ENCODE assay signal across 28 mouse cellular contexts in genomic region chr5:97533733-97534132, GRCm38 (mm10).
"Had no signal": no experiment of that assay in that cellular context is flagged by ENCODE, and none has a peak within 500 bp of the region (broad histone marks: within the 10 kb centered on the region; RNA-seq: fewer than 3 reads in every experiment).

No protein-coding gene starts in this region.

- H3K9ac ChIP-seq: embryonic facial prominence, embryonic 12.5 days; embryonic facial prominence, embryonic 13.5 days; embryonic facial prominence, embryonic 15.5 days; forebrain, embryonic 12.5 days; forebrain, embryonic 13.5 days; forebrain, embryonic 15.5 days had no signal

- H3K36me3 ChIP-seq: embryonic facial prominence, embryonic 10.5 days; embryonic facial prominence, embryonic 12.5 days; embryonic facial prominence, embryonic 13.5 days; embryonic facial prominence, embryonic 15.5 days; forebrain, embryonic 12.5 days; forebrain, embryonic 15.5 days had no signal

- ATAC-seq: forebrain, embryonic 13.5 days; forebrain, embryonic 14.5 days; forebrain, embryonic 15.5 days; forebrain, embryonic 16.5 days had no signal

- DNase-seq: cerebellum, adult 18-20 months; cerebellum, adult 2 months; cerebellum, adult 8-10 months; cerebellum, adult 9-10 months; cerebellum, adult 9-11 months; cerebellum, postnatal 10 days; cerebellum, postnatal 14 days; cerebellum, postnatal 25 days; cerebellum, postnatal 36 days; embryo, embryonic 11 days; gastrocnemius, adult 2 months; gastrocnemius, postnatal 10 days; gastrocnemius, postnatal 14 days; gastrocnemius, postnatal 25 days; gastrocnemius, postnatal 36 days; heart, adult 11 months; heart, adult 18-20 months; heart, adult 2 months had no signal

- H3K27me3 ChIP-seq: embryonic facial prominence, embryonic 12.5 days; embryonic facial prominence, embryonic 13.5 days; embryonic facial prominence, embryonic 15.5 days; forebrain, embryonic 12.5 days; forebrain, embryonic 13.5 days; forebrain, embryonic 15.5 days had no signal

- H3K4me2 ChIP-seq: embryonic facial prominence, embryonic 12.5 days; embryonic facial prominence, embryonic 13.5 days; embryonic facial prominence, embryonic 15.5 days; forebrain, embryonic 12.5 days; forebrain, embryonic 13.5 days; forebrain, embryonic 15.5 days had no signal

- H3K4me3 ChIP-seq: embryonic facial prominence, embryonic 10.5 days; embryonic facial prominence, embryonic 12.5 days; embryonic facial prominence, embryonic 13.5 days; embryonic facial prominence, embryonic 15.5 days; erythroblast, embryonic 14.5 days; forebrain, embryonic 12.5 days; forebrain, embryonic 13.5 days; forebrain, embryonic 15.5 days; gastrocnemius, adult 2 months; heart, adult 2 months had no signal

- H3K27ac ChIP-seq: embryonic facial prominence, embryonic 10.5 days; embryonic facial prominence, embryonic 12.5 days; embryonic facial prominence, embryonic 13.5 days; embryonic facial prominence, embryonic 15.5 days; forebrain, embryonic 12.5 days; forebrain, embryonic 13.5 days; forebrain, embryonic 15.5 days; gastrocnemius, adult 2 months; heart, adult 2 months had no signal

- H3K9me3 ChIP-seq: embryonic facial prominence, embryonic 10.5 days; embryonic facial prominence, embryonic 12.5 days; embryonic facial prominence, embryonic 13.5 days; embryonic facial prominence, embryonic 15.5 days; forebrain, embryonic 12.5 days; forebrain, embryonic 13.5 days; forebrain, embryonic 15.5 days had no signal

- H3K4me1 ChIP-seq: embryonic facial prominence, embryonic 12.5 days; embryonic facial prominence, embryonic 13.5 days; embryonic facial prominence, embryonic 15.5 days had no signal
